Mouse (Mus musculus): ENCODE data around the gene Vps4a. TPM values are rescaled to one million over a fixed set of nuclear protein-coding genes. Genes with fewer than 3 reads are reported as not detected.
A peak's percentile ranks its signal among the peaks of the same experiment; 100 is the strongest.
"Not testable (repeated sequence)": the region's sequence is repeated elsewhere in the genome, so short reads cannot be mapped to it uniquely, and the experiment has no call there.

Gene Vps4a
- polyA plus RNA-seq, 1 experiment from 2014 or later = 88.3 TPM

- H3K4me3 ChIP-seq (ENCODE audit: low read depth, low read length); H3K4me1 ChIP-seq (ENCODE audit: control insufficient read depth, insufficient read depth, low read length); H3K9ac ChIP-seq (replicated peaks; ENCODE audit: low read length); H3K9me3 ChIP-seq (replicated peaks; ENCODE audit: control insufficient read depth, low read length); H3K36me3 ChIP-seq (replicated peaks; ENCODE audit: control insufficient read depth, insufficient read depth, low read depth, low read length); DNase-seq (ENCODE audit: low spot score); H3K4me2 ChIP-seq (ENCODE audit: low read depth, low read length); H3K27ac ChIP-seq (replicated peaks; ENCODE audit: low read depth, low read length); ATAC-seq (replicated peaks; ENCODE audit: insufficient number of reproducible peaks, low FRiP score, low TSS enrichment, low read depth); H3K27me3 ChIP-seq (ENCODE audit: control insufficient read depth, insufficient read depth, low read length): not testable (repeated sequence)
- 89% methylated on average over 2 of the region's 2 CpGs for WGBS
These were observed 2.6 kb downstream of the Vps4a start for GRCm38 (mm10) chr8:107033609-107034008.

GRCm38 (mm10) chr8:107035641-107036040, 4.6 kb downstream of the Vps4a start:
- Histone ChIP-seq H3K9ac (replicated peaks; ENCODE audit: low read length) (no peak overlapping the region), H3K4me1 (ENCODE audit: control insufficient read depth, insufficient read depth, low read length) (0 out of 2 replicates have a peak, but pooled peaks cover 2% of the 10 kb centered on the region)
- DNase-seq (ENCODE audit: low spot score) = no peak

DNA sequence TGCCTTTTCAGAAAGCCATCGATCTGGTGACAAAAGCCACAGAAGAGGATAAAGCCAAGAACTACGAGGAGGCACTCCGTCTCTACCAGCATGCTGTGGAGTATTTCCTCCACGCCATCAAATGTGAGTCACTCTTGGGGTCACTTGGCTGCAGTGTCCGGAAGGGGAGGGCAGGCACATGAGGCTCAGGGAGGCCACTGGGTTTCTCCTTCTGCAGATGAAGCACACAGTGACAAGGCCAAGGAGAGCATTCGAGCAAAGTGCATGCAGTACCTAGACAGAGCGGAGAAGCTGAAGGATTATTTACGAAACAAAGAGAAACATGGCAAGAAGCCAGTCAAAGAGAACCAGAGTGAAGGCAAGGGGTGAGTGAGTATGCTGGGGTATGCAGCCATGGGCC, 5.6 kb downstream of the Vps4a start:
- H3K4me1 ChIP-seq (ENCODE audit: control insufficient read depth, insufficient read depth, low read length) = 0 out of 2 replicates have a peak, but pooled peaks cover 2% of the 10 kb centered on the region
- no peak overlapping the region for H3K4me3 ChIP-seq (ENCODE audit: low read depth, low read length)
- H3K27me3 ChIP-seq (ENCODE audit: control insufficient read depth, insufficient read depth, low read length) = no peaks in the 10 kb centered on the region
- H3K27ac ChIP-seq (replicated peaks; ENCODE audit: low read depth, low read length) = no peak overlapping the region
- WGBS = 94% methylated on average over 8 of the region's 8 CpGs
- no peak overlapping the region for H3K9ac ChIP-seq (replicated peaks; ENCODE audit: low read length)
- no peak for ATAC-seq (replicated peaks; ENCODE audit: insufficient number of reproducible peaks, low FRiP score, low TSS enrichment, low read depth)
- no peaks in the 10 kb centered on the region; the same call in 1 of the 2 replicates for H3K36me3 ChIP-seq (replicated peaks; ENCODE audit: control insufficient read depth, insufficient read depth, low read depth, low read length)
- H3K9me3 ChIP-seq (replicated peaks; ENCODE audit: control insufficient read depth, low read length) = no peaks in the 10 kb centered on the region
- no peak overlapping the region for H3K4me2 ChIP-seq (ENCODE audit: low read depth, low read length)
- DNase-seq (ENCODE audit: low spot score) = no peak

More at GRCm38 (mm10) chr8:107035641-107036040, 4.6 kb downstream of the Vps4a start:
- Histone ChIP-seq H3K36me3 (replicated peaks; ENCODE audit: control insufficient read depth, insufficient read depth, low read depth, low read length) (no peaks in the 10 kb centered on the region; the same call in 1 of the 2 replicates), H3K4me3 (ENCODE audit: low read depth, low read length) (no peak overlapping the region), H3K27ac (replicated peaks; ENCODE audit: low read depth, low read length) (no peak overlapping the region), H3K27me3 (ENCODE audit: control insufficient read depth, insufficient read depth, low read length) (no peaks in the 10 kb centered on the region), H3K4me2 (ENCODE audit: low read depth, low read length) (no peak overlapping the region), H3K9me3 (replicated peaks; ENCODE audit: control insufficient read depth, low read length) (no peaks in the 10 kb centered on the region)
- 91% methylated on average over 3 of the region's 3 CpGs for WGBS
- no peak for ATAC-seq (replicated peaks; ENCODE audit: insufficient number of reproducible peaks, low FRiP score, low TSS enrichment, low read depth)

DNA sequence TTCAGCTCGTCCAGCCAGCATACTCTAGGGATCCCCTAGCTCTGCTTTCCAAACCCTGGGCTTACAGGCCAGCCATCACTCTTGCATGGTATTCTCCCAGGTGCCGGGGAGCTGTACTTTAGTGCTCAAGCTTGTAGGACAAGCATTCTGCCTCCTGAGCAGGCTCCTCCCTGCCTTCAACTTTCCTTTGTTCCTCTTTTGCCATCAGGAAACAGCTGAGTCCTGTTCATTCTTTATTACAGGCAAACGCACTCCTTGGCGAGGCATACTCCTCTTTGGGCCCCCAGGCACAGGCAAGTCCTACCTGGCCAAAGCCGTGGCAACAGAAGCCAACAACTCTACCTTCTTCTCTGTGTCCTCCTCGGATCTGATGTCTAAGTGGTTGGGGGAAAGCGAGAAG, 9.6 kb downstream of the Vps4a start:
- H3K9me3 ChIP-seq (replicated peaks; ENCODE audit: control insufficient read depth, low read length) = no peaks in the 10 kb centered on the region
- H3K36me3 ChIP-seq (replicated peaks; ENCODE audit: control insufficient read depth, insufficient read depth, low read depth, low read length) = peaks cover 6% of the 10 kb centered on the region
- DNase-seq (ENCODE audit: low spot score) = no peak
- no peaks in the 10 kb centered on the region for H3K27me3 ChIP-seq (ENCODE audit: control insufficient read depth, insufficient read depth, low read length)
- WGBS = 88% methylated on average over 7 of the region's 7 CpGs
- ATAC-seq (replicated peaks; ENCODE audit: insufficient number of reproducible peaks, low FRiP score, low TSS enrichment, low read depth) = no peak
- H3K4me3 ChIP-seq (ENCODE audit: low read depth, low read length) = no peak overlapping the region
- H3K27ac ChIP-seq (replicated peaks; ENCODE audit: low read depth, low read length) = no peak overlapping the region
- H3K4me2 ChIP-seq (ENCODE audit: low read depth, low read length) = no peak overlapping the region
- H3K4me1 ChIP-seq (ENCODE audit: control insufficient read depth, insufficient read depth, low read length) = no peaks in the 10 kb centered on the region
- H3K9ac ChIP-seq (replicated peaks; ENCODE audit: low read length) = no peak overlapping the region

DNA sequence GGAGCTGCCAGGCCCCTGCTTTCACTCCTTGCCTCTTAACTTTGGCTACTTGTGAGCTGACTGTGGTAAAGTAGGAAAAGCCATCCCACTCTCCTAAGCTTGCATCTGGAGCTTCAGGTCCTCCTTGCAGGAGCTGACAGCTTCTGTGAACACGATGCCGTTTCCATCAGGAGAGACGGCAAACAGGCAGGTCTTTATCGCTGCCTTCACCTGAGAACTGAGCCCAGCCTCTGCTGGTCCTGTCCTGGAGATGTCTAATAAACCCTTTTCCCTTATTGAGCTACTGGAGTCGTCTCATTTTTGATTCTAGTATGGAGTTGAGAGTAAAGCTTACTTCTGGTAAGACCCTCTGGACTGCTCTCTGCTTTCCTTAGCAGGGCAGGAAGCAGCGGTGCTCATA, 14.5 kb downstream of the Vps4a start:
- Histone ChIP-seq H3K4me3 (ENCODE audit: low read depth, low read length) (no peak overlapping the region), H3K9ac (replicated peaks; ENCODE audit: low read length) (no peak overlapping the region), H3K36me3 (replicated peaks; ENCODE audit: control insufficient read depth, insufficient read depth, low read depth, low read length) (peaks cover 11% of the 10 kb centered on the region), H3K27me3 (ENCODE audit: control insufficient read depth, insufficient read depth, low read length) (no peaks in the 10 kb centered on the region), H3K9me3 (replicated peaks; ENCODE audit: control insufficient read depth, low read length) (no peaks in the 10 kb centered on the region), H3K4me2 (ENCODE audit: low read depth, low read length) (no peak overlapping the region), H3K4me1 (ENCODE audit: control insufficient read depth, insufficient read depth, low read length) (no peaks in the 10 kb centered on the region), H3K27ac (replicated peaks; ENCODE audit: low read depth, low read length) (no peak overlapping the region)
- no peak for DNase-seq (ENCODE audit: low spot score)
- WGBS = 91% methylated on average over 6 of the region's 6 CpGs
- no peak for ATAC-seq (replicated peaks; ENCODE audit: insufficient number of reproducible peaks, low FRiP score, low TSS enrichment, low read depth)

DNA sequence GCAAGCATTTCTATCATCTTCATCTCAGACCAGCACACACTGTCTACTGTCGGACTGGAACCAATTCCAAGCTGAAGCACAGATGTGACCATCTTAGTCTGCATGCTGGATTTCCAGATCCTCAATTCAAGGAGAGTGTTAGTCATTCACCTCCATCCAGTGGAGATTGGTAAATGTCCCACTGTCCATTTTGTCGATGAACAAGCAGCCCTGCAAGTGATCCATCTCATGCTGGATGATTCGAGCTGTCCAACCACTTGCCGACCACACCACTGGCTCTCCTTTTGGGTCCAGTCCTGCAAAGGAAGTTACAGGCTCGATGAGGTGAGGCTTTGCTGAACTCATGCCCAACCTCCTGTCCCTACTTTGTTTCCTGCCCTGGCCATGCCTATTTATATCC, 16.0 kb downstream of the Vps4a start:
- 90% methylated on average over 5 of the region's 5 CpGs for WGBS
- H3K9me3 ChIP-seq (replicated peaks; ENCODE audit: control insufficient read depth, low read length) = no peaks in the 10 kb centered on the region
- no peak overlapping the region for H3K4me3 ChIP-seq (ENCODE audit: low read depth, low read length)
- no peak overlapping the region for H3K4me2 ChIP-seq (ENCODE audit: low read depth, low read length)
- no peaks in the 10 kb centered on the region for H3K4me1 ChIP-seq (ENCODE audit: control insufficient read depth, insufficient read depth, low read length)
- no peak for DNase-seq (ENCODE audit: low spot score)
- no peaks in the 10 kb centered on the region for H3K27me3 ChIP-seq (ENCODE audit: control insufficient read depth, insufficient read depth, low read length)
- ATAC-seq (replicated peaks; ENCODE audit: insufficient number of reproducible peaks, low FRiP score, low TSS enrichment, low read depth) = no peak
- no peak overlapping the region for H3K27ac ChIP-seq (replicated peaks; ENCODE audit: low read depth, low read length)
- no peak overlapping the region for H3K9ac ChIP-seq (replicated peaks; ENCODE audit: low read length)
- H3K36me3 ChIP-seq (replicated peaks; ENCODE audit: control insufficient read depth, insufficient read depth, low read depth, low read length) = peaks cover 13% of the 10 kb centered on the region

GRCm38 (mm10) chr8:107048061-107048941, 17.3 kb downstream of the Vps4a start, which contains the start of gene Pdf:
TSS of gene Pdf (minus strand) at chr8:107048614.
- peak within 1 kb of the TSS; percentile 87 for H3K9ac ChIP-seq (replicated peaks; ENCODE audit: low read length)
- no peaks in the 10 kb centered on the region for H3K9me3 ChIP-seq (replicated peaks; ENCODE audit: control insufficient read depth, low read length)
- peak within 1 kb of the TSS; percentile 85 for H3K27ac ChIP-seq (replicated peaks; ENCODE audit: low read depth, low read length)
- peak within 1 kb of the TSS; percentile 71 for H3K4me3 ChIP-seq (ENCODE audit: low read depth, low read length)
- peak; percentile 78 for DNase-seq (ENCODE audit: low spot score)
- WGBS = under 1% methylated on average over 87 of the region's 87 CpGs
- H3K4me2 ChIP-seq (ENCODE audit: low read depth, low read length) = peak within 1 kb of the TSS; percentile 73
- no peaks in the 10 kb centered on the region for H3K4me1 ChIP-seq (ENCODE audit: control insufficient read depth, insufficient read depth, low read length)
- peak; percentile 76 for ATAC-seq (replicated peaks; ENCODE audit: insufficient number of reproducible peaks, low FRiP score, low TSS enrichment, low read depth)
- H3K36me3 ChIP-seq (replicated peaks; ENCODE audit: control insufficient read depth, insufficient read depth, low read depth, low read length) = peaks cover 15% of the 10 kb centered on the region
- no peaks in the 10 kb centered on the region for H3K27me3 ChIP-seq (ENCODE audit: control insufficient read depth, insufficient read depth, low read length)

- DNase-seq (ENCODE audit: low spot score) (no peak), ATAC-seq (replicated peaks; ENCODE audit: insufficient number of reproducible peaks, low FRiP score, low TSS enrichment, low read depth) (no peak)
- Histone ChIP-seq H3K27me3 (ENCODE audit: control insufficient read depth, insufficient read depth, low read length) (no peaks in the 10 kb centered on the region), H3K9ac (replicated peaks; ENCODE audit: low read length) (no peak overlapping the region), H3K4me3 (ENCODE audit: low read depth, low read length) (no peak overlapping the region), H3K9me3 (replicated peaks; ENCODE audit: control insufficient read depth, low read length) (no peaks in the 10 kb centered on the region), H3K4me1 (ENCODE audit: control insufficient read depth, insufficient read depth, low read length) (no peaks in the 10 kb centered on the region), H3K27ac (replicated peaks; ENCODE audit: low read depth, low read length) (no peak overlapping the region), H3K36me3 (replicated peaks; ENCODE audit: control insufficient read depth, insufficient read depth, low read depth, low read length) (peaks cover 15% of the 10 kb centered on the region), H3K4me2 (ENCODE audit: low read depth, low read length) (no peak overlapping the region; the same call in 1 of the 2 replicates)
- 92% methylated on average over 4 of the region's 4 CpGs for WGBS
These were observed 18.5 kb downstream of the Vps4a start for GRCm38 (mm10) chr8:107049480-107049879.
